Mouse (Mus musculus): ENCODE measurements around the gene Gap43.
"Not testable (repeated sequence)": the region's sequence is repeated elsewhere in the genome, so short reads cannot be mapped to it uniquely, and the experiment has no call there.

Gene Gap43

DNA sequence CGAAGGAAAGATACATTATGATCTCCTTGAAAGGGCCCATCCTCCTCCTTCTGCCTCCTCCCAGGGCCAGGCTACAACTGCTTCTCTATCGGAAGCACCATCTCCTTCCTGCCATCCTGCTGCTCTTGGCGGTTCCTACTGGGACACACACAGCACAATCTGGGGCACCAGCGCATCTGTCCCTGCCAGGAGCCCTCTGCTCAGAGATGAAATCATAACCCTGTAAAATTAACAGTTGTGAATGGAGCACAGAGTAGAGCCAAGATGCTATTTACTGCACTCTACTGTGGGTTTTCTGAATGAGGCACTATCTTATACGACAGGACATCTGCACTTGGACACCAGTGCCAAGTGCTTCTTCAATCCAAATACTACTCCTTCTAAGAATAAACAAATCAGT is 46.0 kb downstream of the Gap43 start:
- DNase-seq (ENCODE audit: inconsistent ontology term), result peak; percentile 59

GRCm38 (mm10) chr16:42294056-42294455 is 46.4 kb downstream of the Gap43 start:
- no peak for DNase-seq (ENCODE audit: inconsistent ontology term)

DNA sequence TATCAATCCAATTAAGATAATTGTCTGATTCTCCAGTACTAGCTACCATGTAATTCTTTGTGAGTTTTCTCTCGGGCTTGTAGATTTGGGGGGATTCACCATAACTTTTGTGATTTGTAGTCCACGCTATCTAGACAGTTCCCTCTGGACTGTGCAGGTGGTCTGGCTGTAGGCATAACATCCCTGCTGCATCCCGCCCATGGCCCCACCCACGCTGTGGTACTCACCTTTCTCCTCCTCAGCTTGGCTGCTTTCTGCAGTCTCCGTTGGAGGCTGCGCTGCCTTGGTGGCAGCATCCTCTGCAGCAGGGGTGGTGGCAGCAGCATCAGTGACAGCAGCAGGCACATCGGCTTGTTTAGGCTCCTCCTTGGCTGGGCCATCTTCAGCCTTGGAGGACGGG is 48.9 kb downstream of the Gap43 start:
- no peak for DNase-seq (ENCODE audit: inconsistent ontology term)

DNA sequence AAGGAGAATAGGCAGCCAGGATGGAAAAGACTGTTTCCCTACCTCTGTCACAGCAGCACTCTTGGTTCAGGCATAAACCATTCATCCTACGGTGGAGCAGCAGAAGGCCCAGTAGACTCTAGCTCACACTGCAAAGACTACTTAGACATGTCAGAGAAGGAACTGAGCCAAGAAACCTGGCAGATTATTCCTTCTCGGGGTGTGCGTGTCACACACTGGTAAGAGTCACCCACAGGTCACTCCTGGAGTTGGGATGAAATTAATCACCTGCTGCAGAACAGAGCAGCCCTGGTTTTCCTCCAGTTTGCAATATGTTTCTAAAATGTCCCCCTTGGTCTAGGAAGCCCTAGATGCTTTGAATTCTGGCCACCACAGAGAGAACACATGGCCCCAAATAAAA is 56.4 kb downstream of the Gap43 start:
- DNase-seq (ENCODE audit: inconsistent ontology term), result no peak

DNA sequence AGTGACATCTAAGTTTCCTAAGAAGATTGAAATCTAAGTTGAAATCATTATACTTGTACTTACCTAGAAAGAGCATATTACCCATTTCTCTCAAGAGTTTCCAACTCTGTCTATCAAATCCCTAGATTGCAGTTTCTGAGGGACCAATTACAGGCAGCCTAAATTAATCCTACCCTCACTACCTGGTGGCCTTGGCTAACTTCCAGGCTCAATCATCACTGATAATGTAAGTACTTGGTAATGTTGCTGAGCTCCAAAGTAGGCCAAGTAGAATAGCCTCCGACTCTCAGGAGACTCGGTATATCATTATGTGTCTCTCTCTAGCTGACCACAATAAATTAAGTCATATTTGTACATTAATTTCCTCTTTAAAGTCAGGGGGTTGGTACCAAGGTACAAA is 62.7 kb downstream of the Gap43 start:
- DNase-seq (ENCODE audit: inconsistent ontology term), result no peak

DNA sequence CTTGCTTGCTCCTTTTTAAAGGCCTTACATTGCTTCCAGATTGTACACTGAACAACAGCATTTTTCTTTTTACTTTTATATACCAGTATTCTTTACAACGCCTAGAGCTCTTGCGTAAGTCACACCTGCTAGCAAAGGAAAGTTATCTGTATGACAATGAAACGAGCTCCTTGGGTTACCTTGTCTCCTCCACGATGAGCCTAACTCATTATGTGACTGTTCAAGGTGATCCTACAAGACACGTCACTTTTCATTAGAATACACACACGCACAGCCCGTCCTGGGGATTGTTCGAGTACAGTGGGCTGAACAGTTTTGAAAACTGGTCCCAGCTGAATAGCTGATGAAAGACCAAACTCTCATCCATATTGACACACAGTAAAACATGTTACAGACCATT is 63.2 kb downstream of the Gap43 start:
- DNase-seq (ENCODE audit: inconsistent ontology term), result no peak

DNA sequence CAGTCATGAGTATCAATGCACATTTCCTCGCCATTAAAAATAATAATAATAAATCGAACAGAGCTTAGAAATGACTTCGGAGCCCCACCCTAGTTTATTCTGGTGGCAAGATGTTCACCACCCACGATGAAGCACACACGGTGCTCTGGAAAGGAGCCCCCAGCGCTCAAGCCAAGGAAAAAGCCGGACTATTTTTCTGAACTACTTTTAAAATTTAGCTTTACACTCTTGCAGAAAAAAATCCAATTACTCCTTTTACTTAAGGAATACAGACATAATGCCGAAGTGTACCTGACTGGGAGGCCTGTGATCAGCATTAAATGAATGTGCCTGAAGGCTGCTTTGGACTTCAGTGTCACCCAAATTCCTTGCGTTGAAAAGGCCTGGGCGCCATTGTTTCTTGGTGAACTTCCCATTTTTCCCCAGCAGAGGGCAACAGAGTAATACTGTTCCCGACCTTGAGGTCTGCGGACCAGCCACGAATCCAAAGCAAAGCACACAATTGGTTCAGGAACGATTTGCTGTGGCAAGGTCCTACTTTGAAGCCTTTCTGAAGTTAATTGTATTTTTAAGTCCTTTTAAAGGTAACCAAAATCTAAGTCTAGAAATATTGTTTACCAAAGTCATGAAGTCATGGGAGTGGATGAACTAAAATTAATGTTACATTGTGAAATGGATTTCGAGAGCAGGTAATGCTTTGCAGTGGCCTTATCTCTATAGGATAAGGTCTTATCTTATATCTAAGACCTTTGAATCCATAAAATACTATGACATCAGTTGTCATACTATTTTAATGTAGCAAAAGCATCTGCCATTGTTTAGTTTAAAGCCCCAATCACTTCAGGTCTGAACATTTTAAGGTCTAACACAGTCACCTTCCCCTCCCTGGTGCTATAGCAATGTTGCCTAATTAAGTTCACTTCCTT is 64.0 kb downstream of the Gap43 start:
- DNase-seq (ENCODE audit: inconsistent ontology term), result peak; percentile 64

DNA sequence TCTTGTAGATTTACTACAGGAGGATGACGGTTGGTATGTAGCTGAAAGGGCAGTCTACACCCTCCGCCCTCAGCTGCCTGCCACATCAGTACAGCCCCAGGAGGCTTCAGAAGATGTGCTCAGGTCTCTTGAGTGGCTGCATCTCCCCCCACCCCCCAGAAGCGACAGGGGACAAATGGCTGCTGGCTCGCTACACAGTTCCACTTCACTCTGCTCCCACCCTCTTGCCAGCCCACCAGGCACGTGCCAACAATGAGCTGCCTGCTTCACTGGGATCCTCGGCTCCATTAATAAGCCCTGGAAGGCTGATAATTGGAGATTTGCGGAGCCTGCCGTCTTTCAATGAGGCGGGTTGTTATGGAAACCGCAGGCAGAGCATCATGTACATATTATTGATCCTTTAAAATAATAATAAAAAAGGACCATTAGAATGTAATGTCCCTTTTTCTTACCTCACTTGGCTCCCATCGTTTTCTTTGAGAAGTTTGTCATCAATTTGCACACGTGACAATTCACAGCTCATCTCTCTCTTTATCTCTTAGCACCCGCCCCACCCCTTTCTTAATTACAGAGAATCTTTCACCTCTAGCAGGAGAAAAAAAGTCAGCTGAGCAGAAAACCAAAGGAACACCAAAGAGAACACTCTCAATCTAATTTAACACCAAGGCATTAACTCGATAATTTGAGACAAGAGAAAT is 64.8 kb downstream of the Gap43 start:
- DNase-seq (ENCODE audit: inconsistent ontology term), result no peak

- no peak for DNase-seq (ENCODE audit: inconsistent ontology term)
Measured at GRCm38 (mm10) chr16:42271213-42271612, 69.2 kb downstream of the Gap43 start.

GRCm38 (mm10) chr16:42269587-42269967 is 70.9 kb downstream of the Gap43 start:
- no peak for DNase-seq (ENCODE audit: inconsistent ontology term)

- DNase-seq (ENCODE audit: inconsistent ontology term), result peak; percentile 64
Measured at GRCm38 (mm10) chr16:42268843-42269586, 71.4 kb downstream of the Gap43 start.

DNA sequence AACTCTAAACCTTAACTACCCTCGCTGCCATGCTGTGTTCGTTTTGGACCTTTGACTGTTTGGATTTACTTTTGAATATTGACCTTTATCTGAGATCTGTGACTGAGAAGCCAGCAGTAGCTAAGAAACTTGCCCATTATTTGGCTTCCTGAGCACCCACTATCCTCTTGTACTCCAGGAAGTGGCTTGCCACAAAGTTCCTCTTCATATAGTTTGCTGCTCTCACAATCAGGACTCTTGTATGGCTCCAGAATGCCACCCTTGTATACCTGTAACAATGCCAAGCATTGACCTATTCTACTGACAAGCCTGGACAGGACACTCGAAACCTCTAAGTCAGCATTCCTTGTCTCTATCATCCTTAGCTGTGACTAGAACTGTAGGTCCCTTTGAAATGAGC is 75.3 kb downstream of the Gap43 start:
- DNase-seq (ENCODE audit: inconsistent ontology term), result no peak

- no peak for DNase-seq (ENCODE audit: inconsistent ontology term)
Measured at GRCm38 (mm10) chr16:42262935-42263542, 77.4 kb downstream of the Gap43 start.

DNA sequence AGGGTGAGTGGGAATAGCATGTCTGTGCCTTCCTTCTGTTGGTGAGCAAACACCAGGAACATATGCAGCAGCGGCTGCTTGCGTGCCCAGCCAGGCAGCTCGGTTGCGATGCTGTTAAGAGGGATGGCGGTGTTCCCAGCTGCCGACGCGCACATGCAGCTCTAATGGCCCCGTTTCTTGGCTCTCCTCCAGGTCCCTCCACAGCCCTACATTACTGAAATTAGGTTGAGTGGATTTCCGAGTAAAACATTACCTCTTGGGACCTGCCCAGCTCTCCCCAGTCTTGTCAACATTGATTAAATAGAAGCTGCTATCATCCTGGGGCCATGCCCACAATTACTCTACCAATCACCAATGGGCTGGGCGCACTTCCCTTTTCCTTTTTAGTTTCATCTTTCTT is 84.8 kb downstream of the Gap43 start:
- peak; percentile 36 for DNase-seq (ENCODE audit: inconsistent ontology term)

GRCm38 (mm10) chr16:42255222-42255621 is 85.2 kb downstream of the Gap43 start:
- no peak for DNase-seq (ENCODE audit: inconsistent ontology term)

DNA sequence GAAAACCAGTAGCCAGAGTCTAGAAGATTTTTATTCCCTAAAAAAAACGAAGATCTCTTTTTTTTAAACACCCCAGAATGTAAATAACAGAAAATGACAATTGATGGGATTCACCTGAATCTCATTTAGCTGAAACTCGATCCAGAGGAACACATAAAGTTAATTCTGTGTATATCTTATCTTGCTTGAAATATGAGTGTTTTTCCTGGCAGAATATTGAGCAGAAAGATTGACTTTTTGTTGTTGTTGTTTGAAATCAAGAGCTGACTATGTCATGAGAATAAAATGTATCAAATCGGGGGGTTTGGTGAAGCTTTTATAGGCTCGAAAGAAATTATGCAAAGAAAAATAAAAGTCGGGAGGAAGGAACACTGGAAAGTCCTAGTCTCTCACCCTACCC is 88.2 kb downstream of the Gap43 start:
- DNase-seq (ENCODE audit: inconsistent ontology term), result no peak

DNA sequence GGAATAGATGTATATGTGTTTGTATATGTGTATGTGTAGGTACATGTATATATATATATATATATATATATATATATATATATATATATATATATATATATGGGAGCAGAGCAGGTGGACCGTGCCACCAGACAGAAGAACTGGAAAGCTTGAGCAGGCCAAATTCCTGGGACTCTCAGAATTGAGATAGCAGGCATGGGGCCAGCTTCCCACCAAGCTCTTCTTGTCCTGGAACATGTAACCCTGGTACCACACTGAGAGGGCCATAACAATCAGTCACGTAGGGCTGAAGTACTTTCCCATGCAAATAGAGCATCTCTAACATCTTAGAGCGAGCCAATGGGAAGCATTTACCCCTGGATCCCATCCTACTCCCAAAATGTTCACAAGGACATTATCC is 96.3 kb downstream of the Gap43 start:
- DNase-seq (ENCODE audit: inconsistent ontology term), result not testable (repeated sequence)

DNA sequence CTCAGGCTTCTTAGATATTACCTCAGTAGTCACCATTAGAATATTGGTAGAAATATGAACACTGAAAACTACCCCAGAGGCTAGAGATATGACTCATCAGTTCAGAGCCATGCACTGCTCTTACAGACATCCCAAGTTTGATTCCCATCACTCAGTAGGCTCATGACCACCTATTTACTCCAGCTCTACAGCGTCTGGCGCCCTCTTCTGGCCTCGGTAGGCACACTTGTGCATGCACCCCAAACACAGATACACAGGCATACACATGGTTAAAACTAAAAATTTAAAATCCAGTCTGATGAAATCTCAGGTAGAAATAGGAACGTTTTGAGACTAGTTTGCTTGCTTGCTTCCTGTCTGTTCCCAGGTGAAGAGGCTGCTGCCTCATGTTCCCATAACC is 109.1 kb downstream of the Gap43 start:
- DNase-seq (ENCODE audit: inconsistent ontology term), result no peak
